Mouse (Mus musculus) heart, adult 2 months (tissue): Measurements from ENCODE around the gene Usp44.

ENCODE experiments used
- CTCF ChIP-seq: fragments of 200-600 bp; IDR thresholded peaks from 2 replicates; pipeline ENCODE4 v1.8.1; 2022; ENCODE audit warnings: antibody characterized with exemption, mild to moderate bottlenecking, moderate library complexity
- POLR2A ChIP-seq: fragments of 200-500 bp; IDR thresholded peaks from 2 replicates; pipeline ENCODE4 v1.6.1; 2011; ENCODE audit warnings: mild to moderate bottlenecking, low read depth, low read length, control low read depth; ENCODE audit not compliant: insufficient read depth

- no peak for TF ChIP-seq CTCF
- TF ChIP-seq POLR2A, result no peak
Measured at GRCm38 (mm10) chr10:93882738-93883364, 51.5 kb downstream of the Usp44 start.
